Mouse (Mus musculus) monocyte, adult 5-6 weeks (primary cell): ENCODE data around the gene Fgfr4. TPM values are rescaled to one million over a fixed set of nuclear protein-coding genes. Genes with fewer than 3 reads are reported as not detected.
"Not testable (repeated sequence)": the region's sequence is repeated elsewhere in the genome, so short reads cannot be mapped to it uniquely, and the experiment has no call there.

Experiments used
- ATAC-seq: fragments of 153-309, 156-312 bp; replicated peaks from 2 replicates; pipeline ENCODE4 v1.8.0; 2017; ENCODE audit warnings: mild to moderate bottlenecking; ENCODE audit not compliant: low TSS enrichment, insufficient number of reproducible peaks, severe bottlenecking, poor library complexity, low FRiP score
- total RNA-seq: library from RNA; stranded (forward); fragments of 200-1000, 200-491, 200-594 nt; gene quantifications from 3 replicates; pipeline ENCODE4 v1.2.3, GENCODE M21; 2017

Gene Fgfr4
- total RNA-seq, 1 experiment from 2014 or later = not detected

DNA sequence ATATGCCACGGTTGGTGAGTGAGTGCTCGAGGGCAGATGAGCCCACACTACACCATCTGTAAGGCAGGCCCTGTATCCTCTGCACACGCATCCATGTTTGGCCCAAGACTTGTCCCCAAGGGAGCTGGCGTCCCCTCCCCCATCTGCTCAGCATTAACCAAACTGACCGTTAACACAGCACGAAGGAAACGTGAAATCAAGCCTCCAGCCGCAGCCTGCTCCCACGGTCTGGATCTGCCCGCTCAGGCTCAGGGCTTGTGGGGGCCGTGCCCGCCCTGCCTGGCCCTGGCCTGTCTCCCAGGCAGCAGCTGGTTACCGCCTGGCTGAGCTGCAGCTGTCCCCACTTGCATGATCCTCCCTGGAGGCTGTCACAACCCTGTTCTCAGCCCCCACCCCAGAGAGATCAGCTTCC lies 16.5 kb downstream of the Fgfr4 start:
- ATAC-seq = no peak

- 0 out of 2 replicates have a peak, but pooled peaks have one; percentile 4 for ATAC-seq
Observed at GRCm38 (mm10) chr13:55171517-55172335, 19.3 kb downstream of the Fgfr4 start.

DNA sequence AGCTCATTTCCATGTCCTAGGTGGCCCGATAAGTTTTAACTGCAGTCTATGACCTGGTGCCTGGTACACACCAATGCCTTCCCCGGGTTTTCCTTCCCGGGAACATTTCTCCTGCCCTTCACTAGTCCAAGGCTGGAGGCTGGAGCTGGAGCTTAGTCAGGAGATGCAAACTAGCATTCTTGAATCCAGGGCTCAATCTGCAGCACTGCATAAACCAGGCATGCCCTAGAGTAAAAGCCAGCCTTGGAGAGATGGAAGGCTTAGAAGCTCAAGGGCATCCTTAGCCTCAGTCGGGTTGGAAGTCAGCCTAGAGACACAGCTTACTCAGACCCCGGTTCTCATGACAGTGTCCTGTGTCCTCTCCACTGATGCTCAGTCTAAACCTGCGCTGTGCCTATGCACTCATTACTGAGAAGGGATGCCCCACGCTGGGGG lies 19.9 kb downstream of the Fgfr4 start:
- ATAC-seq = no peak

DNA sequence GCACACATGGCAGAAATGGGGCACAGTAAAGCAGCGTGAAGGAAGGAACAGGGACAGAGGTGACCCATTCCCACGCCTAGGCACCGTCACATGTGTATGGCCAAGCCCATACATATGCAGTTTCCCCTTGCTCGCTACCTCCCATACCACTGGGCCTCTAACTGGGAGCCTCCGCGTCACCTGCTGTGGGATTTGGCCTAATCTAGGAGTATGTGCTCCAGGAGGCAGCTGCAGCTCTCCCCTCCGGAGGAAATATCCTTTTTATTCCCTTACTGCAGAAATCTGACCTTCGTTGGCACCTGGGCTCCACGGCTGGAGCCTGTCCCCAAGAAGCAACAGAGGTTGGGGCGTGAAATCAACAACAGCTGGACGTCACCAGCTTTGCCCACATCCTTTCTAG lies 21.9 kb downstream of the Fgfr4 start:
- ATAC-seq = no peak

DNA sequence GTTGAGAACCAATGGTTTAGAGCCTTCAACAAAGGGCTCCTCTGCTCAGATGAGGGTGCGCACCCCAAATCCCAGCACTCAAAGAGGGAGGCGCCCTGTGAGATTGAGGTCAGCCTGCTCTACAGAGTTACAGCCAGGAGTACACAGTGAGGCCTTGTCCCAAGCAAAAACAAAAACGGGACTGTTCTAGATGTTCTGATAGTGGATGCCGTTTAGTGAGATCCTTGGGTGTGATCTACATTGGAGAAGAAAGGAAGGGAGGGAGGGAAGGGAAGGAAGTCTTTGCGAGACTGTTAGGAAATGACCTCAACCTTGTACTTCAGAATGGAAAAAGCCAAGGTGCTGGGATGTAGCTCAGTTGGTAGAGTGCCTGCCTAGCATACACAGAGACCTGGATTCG lies 23.8 kb downstream of the Fgfr4 start:
- no peak for ATAC-seq

GRCm38 (mm10) chr13:55177903-55178496 lies 25.6 kb downstream of the Fgfr4 start:
- ATAC-seq = no peak

GRCm38 (mm10) chr13:55178556-55178955 lies 26.1 kb downstream of the Fgfr4 start:
- peak; percentile 60; the same call in 1 of the 2 replicates for ATAC-seq

DNA sequence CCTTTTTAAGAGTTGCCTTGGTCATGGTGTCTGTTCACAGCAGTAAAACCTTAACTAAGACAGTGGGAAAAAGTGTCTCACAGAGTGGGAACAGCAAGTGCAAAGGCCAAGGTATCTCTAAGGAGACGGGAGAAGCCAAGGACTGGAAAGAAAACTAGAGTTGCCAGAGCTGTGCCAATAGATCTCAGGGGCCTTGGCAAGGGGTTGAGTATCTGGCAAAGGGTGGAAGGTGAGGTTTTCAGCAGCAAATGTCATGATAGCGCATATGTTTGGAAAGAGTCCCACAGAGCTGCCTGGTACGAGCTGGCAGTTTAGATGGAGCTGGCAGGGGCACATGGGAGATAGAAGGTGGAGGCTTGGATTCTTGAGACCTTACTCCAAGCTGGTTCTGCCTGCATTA lies 27.2 kb downstream of the Fgfr4 start:
- ATAC-seq = no peak

- ATAC-seq = no peak
Observed at GRCm38 (mm10) chr13:55181786-55182172, 29.3 kb downstream of the Fgfr4 start.

GRCm38 (mm10) chr13:55182173-55182894 lies 29.9 kb downstream of the Fgfr4 start:
- peak; percentile 80 for ATAC-seq

GRCm38 (mm10) chr13:55183382-55183781 lies 30.9 kb downstream of the Fgfr4 start:
- no peak for ATAC-seq

DNA sequence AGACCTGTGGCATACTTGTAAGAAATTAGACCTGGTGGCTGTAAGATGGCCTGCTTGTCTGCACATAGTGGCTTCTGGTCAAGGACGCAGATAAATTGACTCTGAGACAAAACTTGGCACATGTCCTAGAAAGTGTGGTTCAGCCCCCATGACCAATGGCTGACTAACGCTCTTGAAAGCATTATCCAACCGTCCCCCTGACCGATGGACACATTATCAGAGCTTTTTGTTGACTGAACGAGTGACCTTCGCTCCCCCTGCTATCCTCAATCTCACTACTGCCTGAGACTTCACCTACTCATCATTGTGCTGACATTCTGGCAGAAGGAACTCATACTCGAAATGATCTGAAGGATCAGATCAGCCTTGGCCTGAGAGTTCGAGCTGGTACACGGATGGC lies 34.6 kb downstream of the Fgfr4 start:
- ATAC-seq = not testable (repeated sequence)

DNA sequence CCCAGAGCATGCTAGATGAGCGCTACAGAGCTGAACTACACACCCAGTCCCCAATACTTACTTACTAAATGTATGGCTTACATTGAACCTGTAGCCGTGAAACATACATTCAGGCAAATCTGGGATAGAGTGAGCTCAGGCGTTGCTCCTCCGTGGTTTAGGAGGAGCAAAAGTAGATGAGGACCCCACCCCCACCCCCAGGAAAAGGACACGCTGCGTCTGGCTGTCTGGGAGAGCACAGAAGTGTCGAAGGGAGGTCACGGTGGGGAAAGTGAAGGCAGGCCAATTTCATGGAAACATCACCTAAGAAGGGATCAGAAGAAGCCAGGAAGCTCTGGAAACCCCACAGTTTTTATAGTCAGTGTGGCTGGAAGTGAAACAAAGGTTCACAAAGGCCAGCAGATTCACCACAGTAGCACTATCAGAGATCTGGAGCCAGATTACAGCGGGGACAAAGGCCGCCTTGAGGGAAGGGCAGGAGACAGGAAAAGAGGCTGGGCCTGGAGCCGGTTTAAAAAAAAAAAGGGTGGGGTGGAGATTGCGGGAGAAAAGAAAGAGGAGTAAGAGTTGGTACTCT lies 37.2 kb downstream of the Fgfr4 start:
- no peak for ATAC-seq

GRCm38 (mm10) chr13:55190121-55190868 lies 37.9 kb downstream of the Fgfr4 start:
- peak; percentile 100 for ATAC-seq

- ATAC-seq = no peak
Observed at GRCm38 (mm10) chr13:55191535-55191934, 39.1 kb downstream of the Fgfr4 start.

DNA sequence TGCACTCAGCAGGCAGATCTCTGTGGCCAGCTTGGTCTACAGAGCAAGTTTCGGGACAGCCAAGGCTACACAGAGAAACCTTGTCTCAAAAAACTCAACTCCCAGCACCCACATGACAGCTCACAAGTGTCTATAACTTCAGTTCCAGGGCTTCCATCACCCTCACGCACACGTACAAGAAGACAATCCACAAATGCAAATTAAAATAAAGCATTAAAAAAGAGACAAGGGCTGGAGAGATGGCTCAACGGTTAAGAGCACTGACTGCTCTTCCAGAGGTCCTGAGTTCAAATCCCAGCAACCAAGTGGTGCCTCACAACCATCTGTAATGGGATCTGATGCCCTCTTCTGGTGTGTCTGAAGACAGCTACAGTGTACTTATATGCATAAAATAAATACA lies 50.3 kb downstream of the Fgfr4 start:
- ATAC-seq = not testable (repeated sequence)

GRCm38 (mm10) chr13:55203740-55204139 lies 51.3 kb downstream of the Fgfr4 start:
- no peak for ATAC-seq

DNA sequence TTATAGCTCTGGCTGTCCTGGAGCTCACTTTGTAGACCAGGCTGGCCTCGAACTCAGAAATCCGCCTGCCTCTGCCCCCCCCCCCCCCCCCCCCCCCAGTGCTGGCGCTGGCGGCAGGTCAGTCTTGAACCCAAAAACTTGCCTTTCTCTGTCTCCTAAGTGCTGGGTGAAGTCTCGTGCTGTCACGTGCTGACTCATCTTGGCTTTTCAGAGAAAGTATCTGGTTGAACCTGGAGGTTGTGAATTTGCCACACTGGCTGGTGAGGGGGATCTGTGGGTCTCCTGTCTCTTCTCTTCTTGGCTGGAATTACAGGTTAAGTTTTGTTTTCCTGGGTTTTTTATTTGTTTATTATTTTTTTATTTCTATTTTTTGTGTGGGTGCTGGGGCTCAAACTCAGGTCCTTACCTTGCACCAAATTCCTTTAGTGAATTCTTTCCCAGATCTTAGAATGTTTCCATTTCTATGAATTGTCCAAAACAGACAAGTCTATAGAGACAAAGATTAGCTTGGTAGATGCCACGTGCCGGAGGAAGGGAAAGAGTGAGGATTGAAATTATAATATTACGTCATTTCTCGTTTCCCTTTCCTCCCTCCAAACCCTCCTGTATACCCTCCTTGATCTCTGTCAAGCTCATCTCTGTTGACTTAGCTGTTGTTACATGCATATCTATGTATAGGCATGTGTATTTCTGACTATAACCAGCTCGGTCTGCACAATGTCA lies 52.4 kb downstream of the Fgfr4 start:
- 0 out of 2 replicates have a peak, but pooled peaks have one; percentile 37 for ATAC-seq
